Mouse (Mus musculus) liver, postnatal 0 days (tissue): Measurements from ENCODE around the gene Defb23. TPM values are rescaled to one million over a fixed set of nuclear protein-coding genes. Genes with fewer than 3 reads are reported as not detected.

Source experiments
- ATAC-seq: fragments of 200-750 bp; cut with Nextera tagmentation; 2 replicates; pipeline ENCODE4 v1.8.0; 2017; ENCODE audit warnings: mild to moderate bottlenecking, moderate library complexity
- DNase-seq: peaks from one replicate; pipeline ENCODE4 v3.0.0-alpha.2; 2016
- H3K27ac ChIP-seq: fragments of 300-500 bp; sonication (generic); 2 replicates; pipeline ENCODE4 v1.5.1; 2014; ENCODE audit warnings: antibody characterized with exemption, moderate library complexity, mild to moderate bottlenecking, low read depth
- H3K27me3 ChIP-seq: fragments of 300-500 bp; sonication (generic); 2 replicates; pipeline ENCODE4 v1.6.1; 2014; ENCODE audit warnings: low read length, control low read depth, mixed read lengths; ENCODE audit not compliant: insufficient read depth
- H3K36me3 ChIP-seq: fragments of 300-500 bp; sonication (generic); replicated peaks from 2 replicates; pipeline ENCODE4 v1.6.1; 2014; ENCODE audit warnings: mild to moderate bottlenecking, control low read depth, low read length, moderate library complexity, mixed read lengths; ENCODE audit not compliant: insufficient read depth
- H3K4me1 ChIP-seq: fragments of 300-500 bp; sonication (generic); 2 replicates; pipeline ENCODE4 v1.6.1; 2014; ENCODE audit warnings: antibody characterized with exemption, mild to moderate bottlenecking, control low read depth; ENCODE audit not compliant: insufficient read depth
- H3K4me2 ChIP-seq: fragments of 300-500 bp; sonication (generic); 2 replicates; pipeline ENCODE4 v1.6.1; 2014; ENCODE audit warnings: low read depth, mild to moderate bottlenecking, low read length, moderate library complexity, mixed read lengths
- H3K4me3 ChIP-seq: fragments of 300-500 bp; sonication (generic); 2 replicates; pipeline ENCODE4 v1.5.1; 2014; ENCODE audit warnings: low read depth, low read length
- H3K9ac ChIP-seq: fragments of 300-500 bp; sonication (generic); replicated peaks from 2 replicates; pipeline ENCODE4 v1.6.1; 2014; ENCODE audit warnings: mild to moderate bottlenecking, moderate library complexity
- H3K9me3 ChIP-seq: fragments of 300-500 bp; sonication (generic); 2 replicates; pipeline ENCODE4 v1.6.1; 2016; ENCODE audit warnings: mild to moderate bottlenecking, control low read depth, low read length, mixed read lengths
- CTCF ChIP-seq: sonication (generic); IDR thresholded peaks from 2 replicates; pipeline ENCODE4 v1.5.1; 2016; ENCODE audit warnings: antibody characterized with exemption, low read depth
- EP300 ChIP-seq: IDR thresholded peaks from 2 replicates; pipeline ENCODE4 v1.6.1; 2016; ENCODE audit warnings: antibody characterized with exemption, low read depth, mild to moderate bottlenecking
- WGBS: fragments of 180-500 bp; shearing (Covaris S2); extraction: QIAGEN DNeasy Blood & Tissue Kit; methylation state at CpG from one replicate; pipeline ENCODE4 v1.1.7; 2014; ENCODE audit not compliant: insufficient replicate concordance; 5-methylcytosine and 5-hydroxymethylcytosine counted together
- polyA plus RNA-seq: library from polyadenylated mRNA; unstranded; fragments of >200 nt; fragmentation: Nextera tagmentation; extraction: Ambion mirVana; gene quantifications from 2 replicates; pipeline ENCODE4 v1.2.1, GENCODE M21; 2015

Defb23 gene
- polyA plus RNA-seq, 1 experiment from 2014 or later: not detected

- H3K27ac ChIP-seq: no peak overlapping the region
- H3K4me1 ChIP-seq: peaks cover 34% of the 10 kb centered on the region
- no peaks in the 10 kb centered on the region for H3K27me3 ChIP-seq
- H3K4me2 ChIP-seq: peak overlapping the region; percentile 89
- H3K9ac ChIP-seq: peak overlapping the region; percentile 94; the same call in 1 of the 2 replicates
- H3K4me3 ChIP-seq: peak overlapping the region; percentile 89
- no peak for TF ChIP-seq EP300
- no peak for TF ChIP-seq CTCF
- H3K36me3 ChIP-seq: no peaks in the 10 kb centered on the region
- 0 out of 2 replicates have a peak, but pooled peaks cover 3% of the 10 kb centered on the region for H3K9me3 ChIP-seq
- DNase-seq: no peak
- no peak for ATAC-seq
- 38% methylated on average over 15 of the region's 15 CpGs for WGBS
Observed at GRCm38 (mm10) chr2:152412526-152413157, 51.8 kb downstream of the Defb23 start.

- 0 out of 2 replicates have a peak overlapping the region, but pooled peaks have one; percentile 5 for H3K9ac ChIP-seq
- H3K36me3 ChIP-seq: no peaks in the 10 kb centered on the region
- 34% methylated on average over 7 of the region's 7 CpGs for WGBS
- H3K4me1 ChIP-seq: peaks cover 36% of the 10 kb centered on the region
- ATAC-seq: no peak
- 0 out of 2 replicates have a peak, but pooled peaks cover 3% of the 10 kb centered on the region for H3K9me3 ChIP-seq
- H3K27me3 ChIP-seq: no peaks in the 10 kb centered on the region
- no peak for DNase-seq
- TF ChIP-seq CTCF: no peak
- no peak for TF ChIP-seq EP300
- H3K4me2 ChIP-seq: peak overlapping the region; percentile 89; the same call in 1 of the 2 replicates
- peak overlapping the region; percentile 44 for H3K27ac ChIP-seq
- H3K4me3 ChIP-seq: no peak overlapping the region
Observed at GRCm38 (mm10) chr2:152411471-152411870, 52.9 kb downstream of the Defb23 start.

GRCm38 (mm10) chr2:152410971-152411371 lies 53.4 kb downstream of the Defb23 start:
- no peaks in the 10 kb centered on the region for H3K9me3 ChIP-seq
- H3K4me2 ChIP-seq: peak overlapping the region; percentile 89
- ATAC-seq (no peak), DNase-seq (peak; percentile 65)
- H3K27me3 ChIP-seq: no peaks in the 10 kb centered on the region
- no peaks in the 10 kb centered on the region for H3K36me3 ChIP-seq
- H3K27ac ChIP-seq: peak overlapping the region; percentile 64
- peaks cover 40% of the 10 kb centered on the region for H3K4me1 ChIP-seq
- H3K9ac ChIP-seq: 0 out of 2 replicates have a peak overlapping the region, but pooled peaks have one; percentile 5
- WGBS: 6% methylated on average over 15 of the region's 15 CpGs
- no peak overlapping the region for H3K4me3 ChIP-seq
- TF ChIP-seq EP300: no peak
- TF ChIP-seq CTCF: no peak

GRCm38 (mm10) chr2:152409781-152410180 lies 54.6 kb downstream of the Defb23 start:
- TF ChIP-seq CTCF: no peak
- no peak for TF ChIP-seq EP300
- Histone ChIP-seq H3K4me2 (no peak overlapping the region), H3K27me3 (no peaks in the 10 kb centered on the region), H3K9ac (no peak overlapping the region), H3K36me3 (no peaks in the 10 kb centered on the region), H3K27ac (no peak overlapping the region), H3K4me3 (no peak overlapping the region), H3K9me3 (no peaks in the 10 kb centered on the region), H3K4me1 (peaks cover 37% of the 10 kb centered on the region)
- no peak for ATAC-seq
- DNase-seq: no peak
- 74% methylated on average over 6 of the region's 6 CpGs for WGBS

Other genes with a start within 250 kb of the Defb23 start
- gene Csnk2a1, start 237.8 kb downstream of the Defb23 start, polyA plus RNA-seq: 40.5 and 43.1 TPM in 2 replicates
- 7.8 and 8.3 TPM in 2 replicates for gene Tbc1d20, start 170.8 kb downstream of the Defb23 start, polyA plus RNA-seq
- gene Rbck1, start 132.0 kb downstream of the Defb23 start, polyA plus RNA-seq: 30.2 and 31.0 TPM in 2 replicates
- gene Trib3, start 120.6 kb downstream of the Defb23 start, polyA plus RNA-seq: 4.1 and 5.5 TPM in 2 replicates
- gene Nrsn2, start 88.0 kb downstream of the Defb23 start, polyA plus RNA-seq: not detected in 2 replicates
- gene Sox12, start 66.6 kb downstream of the Defb23 start, polyA plus RNA-seq: 1.2 and 1.3 TPM in 2 replicates
- gene Zcchc3, start 49.6 kb downstream of the Defb23 start, polyA plus RNA-seq: 6.4 and 7.4 TPM in 2 replicates
- gene 6820408C15Rik, start 49.0 kb downstream of the Defb23 start, polyA plus RNA-seq: 0.13 and 0.42 TPM in 2 replicates
- not detected in 2 replicates for gene Defb20, start 12.4 kb upstream of the Defb23 start, polyA plus RNA-seq
- gene Defb22, start 25.5 kb upstream of the Defb23 start, polyA plus RNA-seq: not detected in 2 replicates
- gene Defb26, start 47.1 kb upstream of the Defb23 start, polyA plus RNA-seq: not detected in 2 replicates
- gene Defb28, start 53.6 kb upstream of the Defb23 start, polyA plus RNA-seq: not detected in 2 replicates
- not detected in 2 replicates for gene Defb29, start 75.5 kb upstream of the Defb23 start, polyA plus RNA-seq
- gene Gm17416, start 104.7 kb upstream of the Defb23 start, polyA plus RNA-seq: not detected in 2 replicates
- gene Defb21, start 108.1 kb upstream of the Defb23 start, polyA plus RNA-seq: not detected in 2 replicates
- gene Defb19, start 115.7 kb upstream of the Defb23 start, polyA plus RNA-seq: not detected in 2 replicates
- not detected in 2 replicates for gene Defb45, start 134.8 kb upstream of the Defb23 start, polyA plus RNA-seq
- gene Defb36, start 139.7 kb upstream of the Defb23 start, polyA plus RNA-seq: not detected in 2 replicates
- gene Defb25, start 158.4 kb upstream of the Defb23 start, polyA plus RNA-seq: 0.49 TPM in 1 of 2 replicates, not detected in the other
- gene Rem1, start 162.3 kb upstream of the Defb23 start, polyA plus RNA-seq: 0.81 and 1.6 TPM in 2 replicates
- gene H13, start 204.8 kb upstream of the Defb23 start, polyA plus RNA-seq: 61.0 and 63.8 TPM in 2 replicates
- gene Mcts2, start 222.4 kb upstream of the Defb23 start, polyA plus RNA-seq: 12.8 TPM in 2 replicates